Mouse (Mus musculus) lung, adult 2 months (tissue): Measurements from ENCODE around the gene Pcdh7. TPM values are rescaled to one million over a fixed set of nuclear protein-coding genes. Genes with fewer than 3 reads are reported as not detected.

ENCODE experiments used
- DNase-seq: peaks from one replicate; pipeline ENCODE4 v3.0.0; 2022
- H3K4me1 ChIP-seq: fragments of 200-500 bp; 2 replicates; pipeline ENCODE4 v1.6.1; 2011; ENCODE audit warnings: low read length; ENCODE audit not compliant: control insufficient read depth, insufficient read depth
- H3K4me3 ChIP-seq: fragments of 200-500 bp; replicated peaks from 2 replicates; pipeline ENCODE3; 2011; ENCODE audit warnings: low read depth, mild to moderate bottlenecking, control low read depth, low read length; ENCODE audit errors: extremely low read depth
- CTCF ChIP-seq: fragments of 200-500 bp; IDR thresholded peaks from 2 replicates; pipeline ENCODE4 v1.5.1; 2011; ENCODE audit warnings: mild to moderate bottlenecking, low read length, control low read depth; ENCODE audit not compliant: insufficient read depth
- POLR2A ChIP-seq: fragments of 200-500 bp; IDR thresholded peaks from 2 replicates; pipeline ENCODE4 v1.6.1; 2011; ENCODE audit warnings: low read depth, mild to moderate bottlenecking, control low read depth, low read length, borderline replicate concordance; ENCODE audit errors: extremely low read depth
- WGBS: fragments of 180-500 bp; shearing (Covaris S2); methylation state at CpG from one replicate; pipeline ENCODE4 v1.1.7; 2018; 5-methylcytosine and 5-hydroxymethylcytosine counted together
- polyA plus RNA-seq: library from polyadenylated mRNA; depleted of rRNA; stranded (reverse); fragments of >200 nt; gene quantifications from 2 replicates; pipeline ENCODE4 v1.2.3, GENCODE M21; 2012

Gene Pcdh7
- polyA plus RNA-seq, 1 experiment = 8.0 TPM

GRCm38 (mm10) chr5:57718876-57719593 is 1.3 kb downstream of the Pcdh7 start:
- WGBS = under 1% methylated on average over 53 of the region's 54 CpGs
- peaks cover 12% of the 10 kb centered on the region for H3K4me1 ChIP-seq
- DNase-seq = peak; percentile 7
- no peak for TF ChIP-seq POLR2A
- no peak for TF ChIP-seq CTCF
- H3K4me3 ChIP-seq = peak overlapping the region; percentile 71

DNA sequence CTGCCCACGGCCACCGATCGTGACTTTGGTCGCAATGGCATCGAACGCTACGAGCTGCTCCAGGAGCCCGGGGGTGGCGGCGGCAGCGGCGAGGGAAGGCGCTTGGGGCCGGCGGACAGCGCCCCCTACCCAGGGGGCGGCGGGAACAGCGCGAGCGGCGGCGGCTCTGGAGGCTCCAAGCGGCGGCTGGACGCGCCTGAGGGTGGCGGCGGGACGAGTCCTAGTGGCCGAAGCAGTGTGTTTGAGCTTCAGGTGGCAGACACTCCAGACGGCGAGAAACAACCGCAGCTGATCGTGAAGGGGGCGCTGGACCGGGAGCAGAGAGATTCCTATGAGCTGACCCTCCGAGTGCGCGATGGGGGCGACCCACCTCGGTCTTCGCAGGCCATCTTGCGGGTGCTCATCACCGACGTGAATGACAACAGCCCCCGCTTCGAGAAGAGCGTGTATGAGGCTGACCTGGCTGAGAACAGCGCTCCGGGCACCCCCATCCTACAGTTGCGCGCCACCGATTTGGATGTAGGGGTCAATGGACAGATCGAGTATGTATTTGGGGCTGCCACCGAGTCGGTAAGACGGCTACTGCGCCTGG is 1.9 kb downstream of the Pcdh7 start:
- 1% methylated on average over 59 of the region's 59 CpGs for WGBS
- Histone ChIP-seq H3K4me3 (peak overlapping the region; percentile 71), H3K4me1 (peaks cover 12% of the 10 kb centered on the region)
- TF ChIP-seq CTCF = 0 out of 2 replicates have a peak, but pooled peaks have one; percentile 0
- no peak for TF ChIP-seq POLR2A
- peak; percentile 13 for DNase-seq

DNA sequence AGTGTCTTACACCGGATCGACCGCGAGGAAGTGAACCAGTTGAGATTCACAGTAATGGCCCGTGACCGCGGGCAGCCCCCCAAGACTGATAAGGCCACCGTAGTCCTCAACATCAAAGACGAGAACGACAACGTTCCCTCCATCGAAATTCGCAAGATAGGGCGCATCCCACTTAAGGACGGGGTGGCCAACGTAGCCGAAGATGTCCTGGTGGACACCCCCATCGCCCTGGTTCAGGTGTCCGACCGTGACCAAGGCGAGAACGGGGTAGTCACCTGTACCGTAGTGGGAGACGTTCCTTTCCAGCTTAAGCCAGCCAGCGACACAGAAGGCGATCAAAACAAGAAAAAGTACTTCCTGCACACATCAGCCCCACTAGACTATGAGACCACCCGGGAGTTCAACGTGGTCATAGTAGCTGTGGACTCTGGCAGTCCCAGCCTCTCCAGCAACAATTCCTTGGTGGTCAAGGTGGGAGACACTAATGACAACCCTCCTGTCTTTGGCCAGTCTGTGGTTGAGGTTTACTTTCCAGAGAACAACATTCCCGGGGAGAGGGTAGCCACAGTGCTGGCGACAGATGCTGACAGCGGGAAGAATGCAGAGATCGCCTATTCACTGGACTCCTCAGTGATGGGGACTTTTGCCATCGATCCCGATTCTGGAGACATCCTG is 2.6 kb downstream of the Pcdh7 start:
- TF ChIP-seq CTCF = no peak
- TF ChIP-seq POLR2A = no peak
- peak; percentile 3 for DNase-seq
- Histone ChIP-seq H3K4me1 (peaks cover 12% of the 10 kb centered on the region), H3K4me3 (no peak overlapping the region)
- WGBS = 17% methylated on average over 34 of the region's 34 CpGs

DNA sequence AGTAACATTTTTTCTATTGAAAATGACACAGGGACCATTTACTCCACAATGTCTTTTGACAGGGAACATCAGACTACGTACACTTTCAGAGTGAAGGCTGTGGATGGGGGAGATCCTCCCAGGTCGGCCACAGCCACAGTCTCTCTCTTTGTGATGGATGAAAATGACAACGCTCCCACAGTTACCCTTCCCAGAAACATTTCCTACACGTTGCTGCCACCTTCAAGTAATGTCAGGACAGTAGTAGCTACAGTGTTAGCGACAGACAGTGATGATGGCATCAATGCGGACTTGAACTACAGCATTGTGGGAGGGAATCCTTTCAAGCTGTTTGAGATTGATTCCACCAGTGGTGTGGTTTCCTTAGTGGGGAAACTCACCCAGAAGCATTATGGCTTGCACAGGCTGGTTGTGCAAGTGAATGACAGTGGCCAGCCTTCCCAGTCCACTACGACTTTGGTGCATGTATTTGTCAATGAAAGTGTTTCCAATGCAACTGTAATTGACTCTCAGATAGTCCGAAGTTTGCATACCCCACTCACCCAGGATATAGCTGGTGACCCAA is 3.5 kb downstream of the Pcdh7 start:
- TF ChIP-seq POLR2A (no peak), CTCF (no peak)
- DNase-seq = no peak
- 64% methylated on average over 8 of the region's 8 CpGs for WGBS
- Histone ChIP-seq H3K4me3 (no peak overlapping the region), H3K4me1 (peaks cover 12% of the 10 kb centered on the region)

- TF ChIP-seq POLR2A (no peak), CTCF (no peak)
- 58% methylated on average over 6 of the region's 6 CpGs for WGBS
- H3K4me1 ChIP-seq = peaks cover 12% of the 10 kb centered on the region
- DNase-seq = no peak
- no peak overlapping the region for H3K4me3 ChIP-seq
These were observed 4.2 kb downstream of the Pcdh7 start for GRCm38 (mm10) chr5:57721927-57722326.

- WGBS = 72% methylated on average over 1 of the region's 1 CpGs
- TF ChIP-seq CTCF = no peak
- no peak for TF ChIP-seq POLR2A
- no peak for DNase-seq
These were observed 15.7 kb downstream of the Pcdh7 start for GRCm38 (mm10) chr5:57733451-57733850.

GRCm38 (mm10) chr5:57735723-57736122 is 18.0 kb downstream of the Pcdh7 start:
- no peak overlapping the region for H3K4me3 ChIP-seq
- no peak for TF ChIP-seq CTCF
- no peak for TF ChIP-seq POLR2A
- DNase-seq = no peak
- 77% methylated on average over 6 of the region's 6 CpGs for WGBS
- H3K4me1 ChIP-seq = no peaks in the 10 kb centered on the region

More at GRCm38 (mm10) chr5:57733451-57733850, 15.7 kb downstream of the Pcdh7 start:
- Histone ChIP-seq H3K4me1 (no peaks in the 10 kb centered on the region), H3K4me3 (no peak overlapping the region)

GRCm38 (mm10) chr5:57742924-57743323 is 25.2 kb downstream of the Pcdh7 start:
- Histone ChIP-seq H3K4me3 (no peak overlapping the region), H3K4me1 (peaks cover 2% of the 10 kb centered on the region; the same call in 1 of the 2 replicates)
- WGBS = 20% methylated on average over 6 of the region's 6 CpGs
- TF ChIP-seq CTCF = no peak
- no peak for TF ChIP-seq POLR2A
- no peak for DNase-seq

DNA sequence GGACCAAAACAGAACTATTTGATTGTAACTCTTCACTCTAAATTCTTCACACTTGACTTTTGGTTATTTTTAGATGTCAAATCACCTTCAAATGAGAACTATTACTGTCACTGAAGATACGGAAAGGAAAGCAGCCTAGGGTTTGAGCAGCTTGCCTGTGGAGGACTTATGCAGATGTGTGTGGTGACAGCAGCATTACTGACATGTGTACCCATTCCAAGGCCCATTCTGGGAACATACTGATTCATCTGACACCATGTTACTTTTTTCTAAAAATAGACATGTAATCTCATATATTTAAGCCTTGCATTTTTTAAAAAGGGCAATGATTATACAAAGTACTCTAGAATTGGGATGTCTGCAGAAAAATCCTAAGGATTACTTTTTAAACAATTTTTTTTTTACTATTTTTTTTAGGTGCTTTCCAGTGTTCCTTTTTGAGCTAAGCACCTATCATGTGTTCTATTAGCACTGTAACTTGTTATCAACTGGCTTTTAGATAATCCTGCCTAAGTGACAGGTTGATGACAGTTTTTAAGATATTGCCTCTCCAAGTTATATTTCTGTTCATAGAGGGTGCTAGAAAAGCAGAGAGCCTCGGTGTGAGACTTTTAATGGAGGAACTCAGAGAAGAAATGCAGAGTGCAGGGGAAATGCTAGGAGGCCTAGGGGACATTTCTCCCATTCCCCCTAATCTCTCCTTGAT is 26.3 kb downstream of the Pcdh7 start:
- Histone ChIP-seq H3K4me1 (peaks cover 2% of the 10 kb centered on the region; the same call in 1 of the 2 replicates), H3K4me3 (no peak overlapping the region)
- DNase-seq = no peak
- WGBS = 66% methylated on average over 2 of the region's 2 CpGs
- TF ChIP-seq CTCF = no peak
- no peak for TF ChIP-seq POLR2A
